In the genomic region with DNA sequence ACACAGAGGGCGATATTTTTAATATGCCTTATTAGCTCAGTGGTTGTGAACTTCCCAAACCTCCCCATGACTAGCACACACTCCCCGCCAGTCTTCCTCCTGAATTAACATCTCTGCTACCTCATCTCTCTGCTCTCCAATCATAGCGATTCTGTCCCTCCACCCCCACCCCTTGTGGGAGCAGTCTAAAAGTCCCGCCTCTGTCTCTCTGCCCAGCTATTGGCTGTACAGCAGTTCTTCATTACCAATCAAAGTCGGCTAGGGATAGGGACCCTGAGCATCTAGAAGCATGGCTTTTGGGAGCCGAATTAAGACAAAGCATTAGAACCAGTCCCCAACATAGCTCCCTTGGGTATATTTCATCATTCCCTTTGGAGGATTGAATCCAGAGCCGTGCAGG, we compare ENCODE assay signal across 11 mouse cellular contexts.
A peak's percentile ranks its signal among the peaks of the same experiment; 100 is the strongest.
DNase-seq lines count a peak whose midpoint lies in the region; ATAC-seq and TF ChIP-seq lines count a peak whose summit lies in the region.
"Had no signal": no experiment of that assay in that cellular context is flagged by ENCODE, and none has a peak within 500 bp of the region (broad histone marks: within the 10 kb centered on the region; RNA-seq: fewer than 3 reads in every experiment).

No protein-coding gene starts in this region.

- no peak overlapping the region for H3K9ac ChIP-seq in ES-E14 (ENCODE audit: insufficient read depth, low read depth, low read length, poor library complexity, severe bottlenecking)
- H3K9ac ChIP-seq in forebrain, embryonic 15.5 days (replicated peaks), result no peak overlapping the region
- H3K9ac ChIP-seq in midbrain, embryonic 15.5 days, result no peak overlapping the region
- H3K9ac ChIP-seq: liver, embryonic 13.5 days had no signal

- H3K4me2 ChIP-seq in forebrain, embryonic 15.5 days (replicated peaks), result no peak overlapping the region
- H3K4me2 ChIP-seq in midbrain, embryonic 15.5 days, result no peak overlapping the region
- H3K4me2 ChIP-seq: liver, embryonic 13.5 days had no signal

- H3K27me3 ChIP-seq in forebrain, embryonic 15.5 days, result no peaks in the 10 kb centered on the region
- H3K27me3 ChIP-seq in midbrain, embryonic 15.5 days (replicated peaks), result no peaks in the 10 kb centered on the region
- H3K27me3 ChIP-seq: liver, embryonic 13.5 days had no signal

- in situ Hi-C loops in ES-E14 (cut with MboI; ENCODE audit: low sequenced_read_pairs in 2 of 2, unreplicated experiment in 2 of 2), result no loop called here

- H3K9me3 ChIP-seq in ES-E14 (ENCODE audit: control insufficient read depth, insufficient read depth, low read depth, low read length), result no peaks in the 10 kb centered on the region
- H3K9me3 ChIP-seq in forebrain, embryonic 15.5 days, result no peaks in the 10 kb centered on the region
- no peaks in the 10 kb centered on the region for H3K9me3 ChIP-seq in midbrain, embryonic 15.5 days
- H3K9me3 ChIP-seq: liver, embryonic 13.5 days had no signal

- 56% methylated on average over 7 of the region's 7 CpGs for WGBS in forebrain, embryonic 15.5 days
- WGBS in midbrain, embryonic 15.5 days, result 59% methylated on average over 7 of the region's 7 CpGs

- no peak for DNase-seq in frontal cortex, postnatal 10 days (ENCODE audit: low spot score in 2 of 2)
- peak; percentile 16 for DNase-seq in ES-E14 (ENCODE audit: low read depth, low spot score)
- DNase-seq in gastrocnemius, postnatal 4 days (ENCODE audit: low spot score in 2 of 2), result no peak
- DNase-seq in kidney, adult 11 months, result no peak
- DNase-seq in urinary bladder, postnatal 10 days (ENCODE audit: low spot score), result no peak
- DNase-seq: heart, adult 18-20 months; liver, embryonic 13.5 days; thymus, postnatal 4 days had no signal

- peak; percentile 83 for ATAC-seq in frontal cortex, adult (ENCODE audit: low TSS enrichment)
- peak; percentile 59; the same call in 1 of the 2 replicates for ATAC-seq in forebrain, embryonic 15.5 days (replicated peaks)
- ATAC-seq in midbrain, embryonic 15.5 days (replicated peaks), result peak; percentile 75; the same call in 1 of the 2 replicates

- H3K4me1 ChIP-seq in ES-E14 (ENCODE audit: control insufficient read depth in 2 of 2, insufficient read depth in 2 of 2, low read length in 2 of 2, poor library complexity in 1 of 2), result peaks cover 0 to 2% of the 10 kb centered on the region in 2 experiments; a peak in 1 of 4 replicates
- H3K4me1 ChIP-seq in forebrain, embryonic 15.5 days, result peaks cover 29% of the 10 kb centered on the region
- H3K4me1 ChIP-seq in midbrain, embryonic 15.5 days, result peaks cover 5% of the 10 kb centered on the region

- H3K27ac ChIP-seq in ES-E14 (ENCODE audit: insufficient read depth, low read depth, low read length, poor library complexity, severe bottlenecking), result no peak overlapping the region
- no peak overlapping the region for H3K27ac ChIP-seq in forebrain, embryonic 15.5 days (replicated peaks)
- H3K27ac ChIP-seq in midbrain, embryonic 15.5 days, result 0 out of 2 replicates have a peak overlapping the region, but pooled peaks have one; percentile 38
- H3K27ac ChIP-seq: liver, embryonic 13.5 days had no signal

- H3K36me3 ChIP-seq in ES-E14 (ENCODE audit: control insufficient read depth, insufficient read depth, low read length, poor library complexity, severe bottlenecking), result no peaks in the 10 kb centered on the region
- H3K36me3 ChIP-seq in forebrain, embryonic 15.5 days, result no peaks in the 10 kb centered on the region; the same call in 1 of the 2 replicates
- 0 out of 2 replicates have a peak, but pooled peaks cover under 1% of the 10 kb centered on the region for H3K36me3 ChIP-seq in midbrain, embryonic 15.5 days (replicated peaks)
- H3K36me3 ChIP-seq: liver, embryonic 13.5 days had no signal

- H3K4me3 ChIP-seq in ES-E14 (ENCODE audit: insufficient read depth in 1 of 2, low read depth in 1 of 2, low read length in 2 of 2, poor library complexity in 1 of 2, severe bottlenecking in 1 of 2), result no peak overlapping the region
- H3K4me3 ChIP-seq in forebrain, embryonic 15.5 days, result no peak overlapping the region
- H3K4me3 ChIP-seq in midbrain, embryonic 15.5 days, result no peak overlapping the region
- H3K4me3 ChIP-seq: liver, embryonic 13.5 days had no signal

TF ChIP-seq in ES-E14, 5 proteins besides CTCF, POLR2A, EP300 and RAD21:
- TF ChIP-seq ZC3H11A (IDR thresholded peaks at IDR 0.05; ENCODE audit: borderline replicate concordance, low read depth, low read length) (no peak), ZNF384 (IDR thresholded peaks at IDR 0.05; ENCODE audit: low read depth, low read length) (no peak), MAFK (IDR thresholded peaks at IDR 0.05; ENCODE audit: insufficient read depth, low read depth, low read length) (no peak), CHD2 (IDR thresholded peaks at IDR 0.05; ENCODE audit: low read depth, low read length) (no peak), HCFC1 (IDR thresholded peaks at IDR 0.05; ENCODE audit: borderline replicate concordance, insufficient read depth, low read length) (no peak)
TF ChIP-seq in ES-E14: peak in this region for 0.
